Mouse (Mus musculus) kidney, adult 2 months (tissue): ENCODE results near the gene Tmem178b.

Experiments
- CTCF ChIP-seq: fragments of 200-500 bp; conservative IDR thresholded peaks from 2 replicates; pipeline ENCODE4 v1.5.1; 2011; ENCODE audit warnings: low read depth, mild to moderate bottlenecking, control low read depth, low read length, moderate library complexity, mixed read lengths; ENCODE audit not compliant: insufficient read depth, insufficient read length
- POLR2A ChIP-seq: fragments of 200-500 bp; IDR thresholded peaks from one replicate; pipeline ENCODE4 v1.6.1; 2011; ENCODE audit warnings: low read depth, low read length, control low read depth

- TF ChIP-seq POLR2A (no peak), CTCF (no peak)
Measured at GRCm38 (mm10) chr6:39828736-39829135, 44.3 kb upstream of the Tmem178b start.
